Mouse (Mus musculus) lung, postnatal 36 days (tissue): Measurements from ENCODE around the gene Mfsd13b.
"Not testable (repeated sequence)": the region's sequence is repeated elsewhere in the genome, so short reads cannot be mapped to it uniquely, and the experiment has no call there.

Experiments used
- DNase-seq: peaks from one replicate; pipeline ENCODE4 v3.0.0; 2022; ENCODE audit warnings: mixed read lengths

The Mfsd13b gene

DNA sequence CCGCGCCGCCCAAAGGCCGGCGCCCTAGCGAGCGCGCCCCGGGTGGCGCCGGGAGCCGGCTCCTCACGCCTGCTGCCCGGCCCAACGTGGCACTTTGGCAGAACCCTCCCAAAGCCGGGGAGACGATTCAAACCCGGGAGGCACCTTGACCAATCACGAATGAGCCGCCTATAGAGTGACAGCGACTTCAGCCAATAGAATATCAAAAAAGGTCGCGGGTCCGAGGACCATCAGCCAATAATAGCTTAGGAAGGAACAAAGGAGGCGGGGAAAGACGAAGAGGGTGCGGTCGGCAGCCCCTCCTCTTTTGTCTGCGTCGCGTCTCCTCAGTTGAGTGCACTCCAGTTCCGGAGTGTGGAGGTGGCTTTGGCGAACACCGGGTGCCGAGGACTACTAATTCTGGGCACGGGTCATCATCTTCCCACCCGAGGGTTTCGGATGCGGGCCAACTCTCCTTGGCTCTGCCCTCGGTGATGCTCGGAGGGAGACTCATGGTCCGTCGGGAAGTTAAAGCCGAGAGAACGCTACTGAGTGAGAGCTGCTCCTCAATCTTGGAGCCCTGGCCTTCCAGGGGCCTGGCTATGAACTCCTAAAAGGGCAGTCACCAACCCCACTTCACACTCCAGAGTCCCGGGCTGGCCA is at the start of gene Mfsd13b, which contains the start of gene Cdr2:
Mfsd13b (plus strand) TSS at position 310 of the 642 bp plus-strand sequence.
Cdr2 (minus strand) TSS at position 113 of the 642 bp plus-strand sequence.
- DNase-seq = peak; percentile 99

DNA sequence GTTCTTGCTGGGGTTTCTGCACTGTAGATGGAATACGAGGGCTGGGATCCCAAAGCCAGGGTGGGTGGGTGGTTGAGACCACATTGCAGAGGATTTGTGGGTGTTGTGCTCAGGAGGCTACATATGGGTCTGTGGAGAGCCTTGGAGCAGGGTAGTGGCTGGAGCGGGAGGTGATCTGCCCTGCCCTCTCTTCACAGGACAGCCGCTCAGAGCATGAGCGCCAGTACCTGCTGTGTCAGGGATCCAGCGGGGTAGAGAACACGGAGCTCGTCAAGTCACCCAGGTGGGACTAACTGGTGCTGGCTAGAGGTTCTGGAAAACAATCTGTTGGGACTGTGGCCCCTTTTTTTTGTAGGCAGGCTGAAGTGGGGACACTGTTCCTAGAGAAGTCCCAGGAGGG is 49.2 kb upstream of the Mfsd13b start:
- no peak for DNase-seq

DNA sequence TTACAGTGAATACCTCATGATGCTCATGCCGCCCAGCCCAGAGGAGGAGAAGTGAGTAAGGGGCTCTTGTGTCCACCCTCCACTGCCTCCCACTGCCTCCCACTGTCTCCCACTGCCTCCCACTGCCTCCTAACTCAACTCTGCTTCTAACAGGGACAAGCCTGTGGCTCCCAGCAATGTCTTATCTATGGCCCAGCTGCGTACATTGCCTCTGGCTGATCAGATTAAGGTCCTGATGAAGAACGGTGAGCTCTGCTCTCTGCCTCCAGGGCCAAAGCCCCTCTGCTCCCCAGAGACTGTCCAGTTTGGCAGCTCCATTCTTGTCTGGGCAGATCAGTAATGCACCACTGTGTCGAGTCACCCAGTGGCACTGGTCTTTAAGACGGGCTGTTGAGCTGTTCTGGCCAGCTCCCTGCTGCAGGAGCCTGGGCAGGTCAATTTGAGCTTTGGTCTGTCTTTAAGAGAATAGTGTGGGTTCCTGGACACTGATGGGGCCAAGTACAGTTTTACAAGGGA is 48.6 kb upstream of the Mfsd13b start:
- DNase-seq = no peak

DNA sequence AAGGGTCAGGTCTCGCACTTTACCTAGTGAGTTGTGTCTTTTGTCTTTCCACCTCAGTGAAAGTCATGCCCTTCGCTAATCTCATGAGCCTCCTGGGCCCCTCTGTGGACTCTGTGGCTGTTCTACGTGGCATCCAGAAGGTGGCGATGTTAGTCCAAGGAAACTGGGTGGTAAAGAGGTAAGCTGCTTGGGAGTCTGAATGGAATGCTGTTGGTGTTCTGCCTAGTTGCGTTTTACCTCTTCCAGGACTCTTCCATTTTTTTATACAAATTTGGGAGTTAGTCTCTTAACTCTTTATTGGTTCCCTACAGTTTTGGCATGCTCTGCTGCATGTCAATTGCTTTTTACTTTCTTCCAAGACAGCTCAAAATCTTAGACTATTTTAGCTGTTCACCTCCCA is 47.6 kb upstream of the Mfsd13b start:
- DNase-seq = peak; percentile 54

DNA sequence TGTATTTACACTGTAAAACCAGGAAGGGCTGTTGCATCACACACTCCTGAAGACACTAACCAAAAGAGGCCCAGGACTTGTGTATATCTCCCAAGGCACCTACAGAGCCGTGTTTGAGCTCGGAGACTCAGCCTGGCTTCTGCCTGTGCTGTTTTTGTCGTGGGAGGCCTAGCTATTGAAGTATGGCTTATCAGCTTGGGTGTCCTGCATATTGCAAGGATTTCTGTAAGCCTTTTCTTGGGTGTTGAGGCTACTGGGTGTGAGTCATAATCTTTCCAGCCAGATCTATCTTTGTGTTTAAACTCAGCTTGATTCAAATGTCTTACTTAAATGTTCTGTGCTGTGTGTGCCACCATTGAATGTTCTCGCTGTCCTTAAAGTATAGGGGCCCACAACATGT is 45.8 kb upstream of the Mfsd13b start:
- DNase-seq = no peak

DNA sequence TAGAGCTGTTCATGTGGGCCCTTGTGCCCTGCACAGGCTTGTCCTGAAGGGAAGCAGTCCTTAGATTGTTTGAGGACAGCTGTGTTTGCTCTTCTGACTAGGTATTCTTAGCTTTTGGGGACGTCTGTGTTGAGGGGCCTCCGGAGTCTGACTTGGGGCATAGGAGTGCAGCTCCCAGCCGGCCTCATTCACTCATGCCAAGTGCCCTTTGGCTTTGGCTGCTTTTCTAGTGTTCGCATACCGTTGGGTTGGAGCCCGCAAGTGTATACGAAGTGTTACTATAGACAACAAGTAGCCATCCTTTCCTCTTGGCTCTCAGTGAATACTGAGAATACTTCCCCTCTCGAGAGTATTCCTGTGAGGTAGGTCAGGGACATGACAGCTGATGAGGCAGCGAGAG is 44.1 kb upstream of the Mfsd13b start:
- no peak for DNase-seq

DNA sequence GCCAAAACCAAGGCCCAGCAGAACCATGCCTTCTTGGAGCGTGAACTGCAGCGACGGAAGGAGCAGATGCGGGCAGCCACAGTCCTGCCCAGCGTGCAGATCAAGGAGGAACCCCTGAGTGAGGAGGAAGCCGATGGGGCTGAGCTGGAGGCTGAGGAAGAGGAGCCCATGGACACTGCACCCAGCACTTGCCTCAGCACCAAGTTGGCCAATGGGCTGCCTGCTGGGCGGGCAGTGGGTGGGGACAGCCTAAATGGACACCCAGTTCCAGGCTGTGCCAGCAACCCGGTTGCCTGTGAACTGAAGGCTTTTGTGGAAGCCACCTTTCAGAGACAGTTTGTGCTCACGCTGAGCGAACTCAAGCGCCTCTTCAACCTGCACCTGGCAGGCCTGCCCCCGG is 42.0 kb upstream of the Mfsd13b start:
- DNase-seq = no peak

DNA sequence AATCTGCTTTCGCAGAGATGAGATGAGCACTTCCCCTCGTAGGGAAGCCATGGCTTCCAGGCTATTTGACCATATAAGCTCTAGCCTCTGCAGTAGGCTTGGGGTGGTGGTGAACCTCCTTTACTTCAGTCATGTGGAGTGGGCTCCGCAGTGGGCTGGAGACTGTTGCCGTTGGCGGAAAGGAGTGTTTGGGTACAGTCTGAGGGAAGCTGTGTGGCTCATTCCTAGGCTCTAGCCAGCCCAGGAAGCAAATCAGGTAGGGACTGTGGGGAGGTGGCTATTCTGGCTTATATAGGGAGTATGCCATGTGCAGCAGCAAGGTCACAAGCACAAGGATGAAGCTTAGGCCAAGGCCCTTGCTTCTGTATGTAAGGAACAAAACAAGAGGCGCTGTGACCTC is 41.1 kb upstream of the Mfsd13b start:
- DNase-seq = no peak

DNA sequence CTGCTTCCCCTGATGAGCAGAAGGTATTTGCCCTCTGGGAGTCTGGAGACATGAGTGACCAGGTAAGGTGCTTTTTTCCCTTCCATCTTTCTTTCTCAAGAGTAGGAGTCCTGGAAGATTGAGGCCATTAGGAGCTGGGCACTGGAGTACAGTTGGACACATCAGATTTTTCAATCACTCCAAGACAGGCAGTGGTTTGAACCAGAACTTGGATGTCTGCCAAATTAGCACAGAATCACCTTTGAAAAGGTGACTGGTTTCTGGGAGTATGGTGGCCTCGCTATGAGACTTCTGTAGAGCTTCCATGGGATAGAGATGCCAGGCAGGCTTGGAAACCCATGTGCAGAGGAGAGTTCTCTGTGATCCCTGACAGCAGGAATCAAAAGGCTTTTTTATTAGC is 39.8 kb upstream of the Mfsd13b start:
- DNase-seq = no peak

DNA sequence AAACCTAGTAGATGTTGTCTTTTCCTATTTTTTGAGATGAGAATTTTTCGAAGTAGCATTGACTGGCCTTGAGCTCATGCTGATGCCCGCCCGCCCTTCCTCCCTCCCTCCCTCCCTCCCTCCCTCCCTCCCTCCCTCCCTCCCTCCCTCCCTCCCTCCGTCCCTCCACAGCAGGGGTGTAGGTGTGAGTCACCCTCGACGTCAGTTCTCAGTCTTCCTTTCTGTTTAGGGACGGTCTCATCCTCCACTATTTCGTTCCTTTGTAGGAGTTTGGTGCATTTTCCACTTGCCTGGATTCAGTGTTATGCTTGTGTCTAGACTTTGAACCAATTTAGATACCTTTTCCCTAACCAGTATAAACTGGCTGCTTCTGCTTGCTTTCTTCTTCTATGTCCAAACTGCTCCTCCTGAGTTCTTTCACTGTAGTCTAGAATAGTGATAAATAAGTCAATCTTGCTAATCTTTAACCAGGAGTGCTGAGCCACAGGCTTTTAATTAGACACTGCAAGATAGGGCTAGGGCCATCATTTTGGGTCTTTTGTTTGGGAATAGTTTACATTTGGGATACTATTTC is 38.3 kb upstream of the Mfsd13b start:
- no peak for DNase-seq

DNA sequence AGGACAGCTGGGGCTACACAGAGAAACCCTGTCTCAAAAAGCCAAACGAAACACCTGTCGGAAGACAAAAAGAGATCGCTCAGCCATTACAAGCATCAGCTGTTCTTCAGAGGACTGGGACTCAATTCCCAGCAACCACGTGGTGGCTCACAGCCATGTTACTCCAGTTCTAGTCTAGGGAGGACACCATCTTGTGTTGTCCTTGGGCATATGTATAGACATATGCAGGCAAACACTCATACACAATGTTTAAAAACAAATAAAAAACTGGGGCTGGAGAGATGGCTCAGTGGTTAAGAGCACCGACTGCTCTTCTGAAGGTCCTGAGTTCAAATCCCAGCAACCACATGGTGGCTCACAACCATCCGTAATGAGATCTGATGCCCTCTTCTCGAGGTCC is 28.7 kb upstream of the Mfsd13b start:
- DNase-seq = not testable (repeated sequence)

DNA sequence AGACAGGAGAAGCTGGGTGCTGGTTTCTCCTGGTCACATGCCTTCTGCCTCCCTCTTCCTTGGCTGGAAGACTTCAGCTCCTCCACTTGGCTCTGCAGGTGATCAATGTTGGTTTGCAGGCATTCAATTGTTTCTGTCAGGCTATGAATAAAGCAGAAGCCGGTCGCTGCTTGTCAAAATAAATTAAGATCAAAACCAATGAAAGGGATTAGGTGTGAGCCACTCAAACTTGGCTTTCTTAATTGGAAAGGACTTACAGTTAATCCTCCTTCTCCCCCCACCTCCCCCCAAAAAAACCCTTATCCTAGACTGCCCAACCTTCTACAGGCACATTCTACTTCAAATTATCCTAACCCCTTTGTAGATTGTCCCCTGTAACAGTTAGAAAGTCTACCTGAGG is 22.2 kb upstream of the Mfsd13b start:
- no peak for DNase-seq

DNA sequence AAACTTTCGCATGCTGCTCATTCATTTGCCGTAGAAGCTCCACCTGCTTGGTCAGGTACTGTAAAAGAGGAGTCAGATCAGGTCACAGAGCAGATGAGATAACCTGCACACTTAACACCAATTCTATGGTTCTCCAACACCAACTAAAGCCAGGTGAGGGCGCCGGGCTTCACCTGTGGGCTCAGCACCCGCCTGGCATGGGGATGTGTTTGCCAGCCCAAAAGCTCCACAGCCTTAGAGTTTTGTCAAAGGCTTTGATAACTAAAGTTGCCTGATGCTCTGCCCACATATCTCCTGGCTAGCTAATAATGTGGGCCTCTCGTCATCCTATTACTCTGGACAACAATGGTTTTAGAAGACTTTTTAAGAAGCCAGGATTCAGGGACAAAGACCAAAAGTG is 21.7 kb upstream of the Mfsd13b start:
- DNase-seq = peak; percentile 25

DNA sequence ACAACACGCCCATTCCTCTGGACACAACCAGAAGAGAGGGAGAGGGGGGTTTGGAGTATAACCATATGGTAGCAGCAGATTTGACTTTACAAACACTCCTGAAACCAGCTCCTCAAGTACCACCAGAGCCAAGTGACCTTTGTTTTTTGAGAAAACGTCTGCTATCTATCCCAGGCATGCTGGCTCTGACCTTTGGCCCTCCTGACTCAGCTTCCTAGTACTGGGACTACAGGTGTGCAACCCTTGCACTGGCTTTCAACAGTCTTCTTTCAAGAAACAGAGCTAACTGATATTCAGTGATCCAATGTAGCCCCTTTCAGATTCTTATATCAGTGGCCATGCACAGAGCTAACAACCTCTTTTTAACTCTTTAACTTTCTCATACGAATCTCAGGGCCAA is 20.4 kb upstream of the Mfsd13b start:
- no peak for DNase-seq

DNA sequence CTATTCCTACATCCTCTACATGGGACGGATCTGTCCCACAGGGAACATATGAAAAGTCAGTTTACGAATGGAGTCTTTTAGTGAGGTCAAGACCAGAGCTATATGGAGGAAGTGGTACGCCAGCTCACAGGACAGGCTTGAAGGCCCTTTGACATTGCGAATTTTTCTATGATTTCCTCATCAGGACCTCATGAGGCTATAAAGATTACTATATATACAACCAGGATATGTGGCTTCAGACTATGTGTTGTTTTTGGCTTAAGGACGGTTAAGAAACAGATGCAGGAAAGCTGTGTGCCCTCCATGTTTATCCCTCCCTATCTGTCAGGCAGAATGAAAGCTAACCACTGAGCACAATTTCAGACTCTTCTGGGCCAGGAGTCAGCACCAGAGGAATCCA is 19.2 kb upstream of the Mfsd13b start:
- no peak for DNase-seq

DNA sequence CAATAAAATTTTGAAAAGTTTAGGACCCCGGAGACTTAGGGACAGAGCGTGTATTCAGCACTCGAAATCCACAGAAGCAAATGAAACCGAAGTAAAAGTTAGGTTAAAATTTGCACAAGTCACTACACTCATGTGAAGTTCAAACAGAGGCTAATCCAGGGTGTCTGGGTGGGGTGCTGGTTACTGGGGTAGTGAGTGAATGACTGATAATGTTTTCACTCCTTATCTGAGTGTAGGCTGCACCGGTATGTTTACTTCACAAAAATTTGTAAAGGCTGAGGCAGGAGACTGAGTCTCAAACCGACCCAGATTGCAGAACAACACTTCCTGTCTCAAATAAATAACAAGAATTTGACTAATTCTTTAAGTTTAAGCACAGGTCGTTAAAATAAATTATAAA is 13.1 kb upstream of the Mfsd13b start:
- no peak for DNase-seq

DNA sequence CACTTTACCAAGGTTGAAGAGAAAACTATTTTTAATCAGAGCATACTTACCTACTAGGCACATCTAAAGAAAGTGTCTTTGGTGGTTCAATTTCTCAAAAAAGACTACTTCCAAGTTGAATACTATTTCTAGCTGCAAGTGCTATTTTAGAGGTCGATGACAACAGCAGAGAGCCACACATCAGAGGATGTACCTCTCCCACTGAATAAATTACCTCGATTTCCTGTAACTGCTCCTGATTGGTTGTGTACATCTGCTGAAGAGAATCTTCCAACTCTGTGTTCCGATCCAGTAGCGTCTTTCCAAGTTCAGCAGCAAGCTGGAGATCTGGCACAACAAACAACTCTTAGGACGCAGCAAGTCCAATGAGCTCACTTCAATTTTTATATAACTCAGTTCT is 12.2 kb upstream of the Mfsd13b start:
- no peak for DNase-seq

DNA sequence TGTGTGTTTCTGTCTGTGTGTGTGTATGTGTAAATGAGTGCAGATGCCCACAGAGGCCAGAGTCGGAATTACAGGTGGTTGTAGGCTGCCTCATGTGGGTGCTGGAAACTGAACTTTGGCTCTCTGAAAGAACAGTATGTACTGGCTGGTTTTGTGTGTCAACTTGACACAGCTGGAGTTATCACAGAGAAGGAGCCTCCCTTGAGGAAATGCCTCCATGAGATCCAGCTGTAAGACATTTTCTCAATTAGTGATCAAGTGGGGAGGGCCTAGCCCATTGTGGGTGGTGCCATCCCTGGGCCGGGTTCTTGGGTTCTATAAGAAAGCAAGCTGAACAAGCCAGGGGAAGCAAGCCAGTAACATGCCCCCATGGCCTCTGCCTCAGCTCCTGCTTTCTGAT is 9.8 kb upstream of the Mfsd13b start:
- DNase-seq = not testable (repeated sequence)

DNA sequence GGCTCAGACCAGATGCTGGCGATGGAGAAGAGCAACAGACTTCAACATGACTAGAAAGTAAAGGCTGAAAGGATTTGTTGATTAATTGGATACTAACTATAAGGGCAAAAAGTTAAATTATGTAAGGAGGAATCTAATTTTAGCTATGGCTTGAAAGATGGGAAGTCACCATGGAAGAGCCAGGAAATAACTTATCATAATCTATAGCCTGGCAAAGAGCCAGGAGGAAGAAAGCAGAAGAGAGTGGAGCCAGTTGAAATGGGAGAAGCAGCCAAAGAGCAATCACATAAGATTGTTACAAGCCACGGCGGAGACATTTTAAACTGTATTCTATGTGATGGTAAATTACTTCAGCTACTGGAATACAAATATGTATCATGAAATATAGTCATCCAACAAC is 8.3 kb upstream of the Mfsd13b start:
- no peak for DNase-seq

DNA sequence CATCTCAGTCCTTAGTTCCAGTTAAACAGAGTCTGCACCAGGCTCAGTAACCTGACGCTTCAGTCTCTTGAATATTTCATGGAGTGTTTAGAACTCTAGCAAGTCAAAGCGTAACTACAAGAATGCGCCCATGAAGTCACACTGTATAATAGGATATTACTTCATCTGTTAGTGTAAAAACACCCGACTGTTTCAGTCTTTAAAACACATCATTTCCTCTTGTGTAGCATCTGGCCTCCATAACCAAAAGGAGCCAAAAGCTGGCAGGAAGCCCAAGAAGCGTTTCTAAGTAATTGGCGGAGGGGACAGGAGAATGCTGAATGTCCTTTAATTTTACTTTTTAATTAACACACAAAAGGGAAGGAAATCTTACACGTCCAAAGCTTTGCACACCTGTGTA is 5.2 kb upstream of the Mfsd13b start:
- peak; percentile 77 for DNase-seq

DNA sequence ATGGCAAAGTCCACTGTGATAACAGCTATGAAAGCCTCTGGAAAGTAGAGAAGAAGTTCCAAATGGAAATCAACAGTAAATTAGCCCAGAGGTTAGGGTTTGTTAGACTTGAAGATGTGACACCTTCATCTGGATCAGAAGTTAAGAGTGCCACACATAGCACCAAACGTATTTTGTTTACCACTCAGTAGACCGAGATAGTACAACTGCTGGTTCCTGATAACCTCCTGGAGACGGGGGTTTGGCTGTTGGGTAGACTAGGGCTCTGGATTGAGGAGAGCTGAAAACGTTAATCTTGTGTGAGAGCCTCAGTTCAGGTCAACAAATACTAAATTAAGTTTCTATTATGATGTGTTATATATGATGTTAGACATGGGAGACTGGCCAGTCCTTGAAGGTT is 2.3 kb upstream of the Mfsd13b start:
- no peak for DNase-seq

DNA sequence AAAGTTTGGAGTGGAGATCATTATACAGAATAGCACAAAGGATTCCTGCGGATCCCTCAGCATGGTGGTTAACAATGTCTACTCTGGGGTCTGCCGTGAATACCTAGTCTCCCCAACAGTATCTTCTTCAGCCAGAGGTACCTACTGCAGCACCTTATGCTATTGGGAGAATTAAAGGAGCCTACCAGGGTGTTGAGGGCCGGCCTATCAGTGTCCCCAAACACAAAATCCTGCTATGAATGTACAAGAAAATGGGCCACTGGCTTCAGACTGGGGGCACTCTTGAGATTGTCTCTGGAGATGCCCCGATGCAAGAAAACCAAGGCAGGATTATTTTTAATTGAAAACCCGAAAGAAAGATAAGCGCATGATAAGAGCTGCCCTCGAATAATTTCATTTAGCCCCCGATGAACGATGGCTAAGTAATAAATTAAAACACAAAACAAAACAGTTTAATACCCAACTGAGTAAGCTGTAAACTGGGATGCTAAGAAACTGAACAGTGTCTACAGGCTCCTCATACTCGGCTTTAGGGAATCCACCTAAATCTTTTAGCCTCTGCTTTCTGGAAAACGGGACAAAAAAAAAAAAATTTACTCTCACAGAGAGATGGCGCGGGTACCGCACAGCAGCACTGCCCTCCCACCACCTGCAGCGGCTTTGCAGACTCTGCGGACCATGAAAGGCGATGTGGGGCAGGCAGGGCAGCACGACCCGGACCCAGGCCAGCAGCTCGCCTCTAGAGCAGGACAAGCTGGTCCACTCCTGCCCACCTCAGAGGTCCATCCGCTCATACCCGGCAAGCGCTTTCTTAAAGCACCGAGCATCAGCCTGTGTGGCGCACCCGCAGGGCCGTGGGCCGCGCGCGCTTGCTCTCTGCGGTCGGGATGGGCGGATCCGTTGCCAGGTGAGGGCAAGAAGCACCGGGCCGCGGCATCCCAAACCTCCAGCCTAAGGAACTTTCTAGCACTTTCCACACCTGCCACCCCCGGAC is 1.1 kb upstream of the Mfsd13b start:
- peak; percentile 49 for DNase-seq

DNA sequence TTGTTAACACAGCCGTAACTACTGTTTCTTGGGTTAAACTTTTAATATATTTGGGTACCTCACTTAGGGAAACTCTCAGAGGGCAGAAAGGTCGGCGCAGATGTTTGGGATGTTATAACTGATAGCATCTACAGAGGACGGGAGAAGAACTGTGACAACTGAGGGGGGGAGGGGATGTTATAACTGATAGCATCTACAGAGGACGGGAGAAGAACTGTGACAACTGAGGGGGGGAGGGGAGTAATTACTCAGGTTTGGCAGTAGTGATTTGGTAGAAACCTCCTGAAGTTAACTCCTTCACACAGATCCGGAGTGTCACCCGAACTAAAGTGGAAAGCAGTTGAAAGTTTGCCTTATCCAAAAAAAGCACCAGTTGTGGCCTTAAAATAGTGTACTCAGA is 659 bp downstream of the Mfsd13b start:
- DNase-seq = peak; percentile 14

DNA sequence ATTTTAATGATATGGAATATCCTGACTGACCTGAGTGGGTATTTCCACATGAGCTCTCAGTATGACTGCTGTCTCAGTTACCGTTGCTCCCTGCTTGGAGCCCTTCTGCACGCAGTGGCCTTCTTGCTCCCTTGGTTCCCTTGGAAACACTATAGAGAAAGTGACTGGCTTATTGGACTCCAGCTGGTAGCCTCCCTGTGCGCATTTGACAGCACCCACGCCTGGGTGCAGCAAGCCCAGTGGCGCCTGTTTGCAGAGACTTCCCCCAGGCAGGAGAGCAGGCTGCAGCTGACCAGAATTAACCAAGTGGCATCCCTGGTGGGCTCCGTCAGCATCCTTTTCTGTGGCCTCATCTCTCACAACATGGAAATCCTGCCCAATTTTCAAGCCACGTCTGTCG is 8.9 kb downstream of the Mfsd13b start:
- DNase-seq = no peak
